Comparison of ENCODE assay signal across 9 mouse cellular contexts in genomic region chr13:68597667-68598066, GRCm38 (mm10). TPM values are rescaled to one million over a fixed set of nuclear protein-coding genes. Genes with fewer than 3 reads are reported as not detected.
DNase-seq lines count a peak whose midpoint lies in the region; ATAC-seq and TF ChIP-seq lines count a peak whose summit lies in the region.
"Had no signal": no experiment of that assay in that cellular context is flagged by ENCODE, and none has a peak within 500 bp of the region (broad histone marks: within the 10 kb centered on the region; RNA-seq: fewer than 3 reads in every experiment).

No protein-coding gene starts in this region.

- TF ChIP-seq CTCF in heart, postnatal 0 days (IDR thresholded peaks at IDR 0.05; ENCODE audit: low read depth), result no peak

- DNase-seq in heart, postnatal 0 days (ENCODE audit: low spot score), result no peak
- DNase-seq in heart, postnatal 25 days (ENCODE audit: low spot score), result no peak
- DNase-seq in kidney, postnatal 14 days, result peak; percentile 19
- no peak for DNase-seq in midbrain, embryonic 14.5 days
- DNase-seq in B cell, adult 2 months, result no peak
- no peak for DNase-seq in adrenal gland, postnatal 25 days
- no peak for DNase-seq in left cerebral cortex, adult 8-10 months (ENCODE audit: low spot score in 2 of 2)

- H3K27ac ChIP-seq in heart, postnatal 0 days (ENCODE audit: low read depth), result no peak overlapping the region
- no peak overlapping the region for H3K27ac ChIP-seq in embryonic facial prominence, embryonic 13.5 days
- no peak overlapping the region for H3K27ac ChIP-seq in midbrain, embryonic 14.5 days (replicated peaks; ENCODE audit: low read depth, low read length)

- H3K4me2 ChIP-seq in heart, postnatal 0 days (ENCODE audit: low read depth, low read length), result no peak overlapping the region
- H3K4me2 ChIP-seq in embryonic facial prominence, embryonic 13.5 days, result peak overlapping the region; percentile 47
- H3K4me2 ChIP-seq in midbrain, embryonic 14.5 days (ENCODE audit: low read length), result peak overlapping the region; percentile 49

- ATAC-seq in heart, postnatal 0 days (ENCODE audit: insufficient read depth, low read depth), result peak; percentile 9; the same call in 1 of the 2 replicates
- no peak for ATAC-seq in embryonic facial prominence, embryonic 13.5 days (ENCODE audit: insufficient number of reproducible peaks, insufficient read depth, low FRiP score, low TSS enrichment, low read depth)
- 0 out of 2 replicates have a peak, but pooled peaks have one; percentile 32 for ATAC-seq in midbrain, embryonic 14.5 days (ENCODE audit: low FRiP score, low TSS enrichment)

- intact Hi-C loops in heart, postnatal 25 days (cut with DNase I), result no loop called here

- no peaks in the 10 kb centered on the region for H3K27me3 ChIP-seq in heart, postnatal 0 days (ENCODE audit: control insufficient read depth, insufficient read depth, low read length)
- peaks cover 9% of the 10 kb centered on the region; the same call in 1 of the 2 replicates for H3K27me3 ChIP-seq in embryonic facial prominence, embryonic 13.5 days
- no peaks in the 10 kb centered on the region for H3K27me3 ChIP-seq in midbrain, embryonic 14.5 days (ENCODE audit: control insufficient read depth, insufficient read depth, low read length)
- H3K27me3 ChIP-seq: CH12.LX had no signal

- no peak overlapping the region for H3K4me3 ChIP-seq in heart, postnatal 0 days (ENCODE audit: low read depth, low read length)
- H3K4me3 ChIP-seq in embryonic facial prominence, embryonic 13.5 days, result peak overlapping the region; percentile 18
- peak overlapping the region; percentile 18 for H3K4me3 ChIP-seq in midbrain, embryonic 14.5 days (replicated peaks; ENCODE audit: low read depth, low read length)

- H3K36me3 ChIP-seq in heart, postnatal 0 days (replicated peaks; ENCODE audit: control insufficient read depth, insufficient read depth, low read length), result peaks cover 7% of the 10 kb centered on the region
- H3K36me3 ChIP-seq in embryonic facial prominence, embryonic 13.5 days, result peaks cover 6% of the 10 kb centered on the region
- 0 out of 2 replicates have a peak, but pooled peaks cover 2% of the 10 kb centered on the region for H3K36me3 ChIP-seq in midbrain, embryonic 14.5 days (ENCODE audit: control insufficient read depth, insufficient read depth, low read length)

- WGBS in heart, postnatal 0 days, result 15% methylated on average over 13 of the region's 13 CpGs
- 14% methylated on average over 13 of the region's 13 CpGs for WGBS in embryonic facial prominence, embryonic 13.5 days
- WGBS in midbrain, embryonic 14.5 days, result 19% methylated on average over 13 of the region's 13 CpGs

- H3K9ac ChIP-seq in heart, postnatal 0 days (replicated peaks; ENCODE audit: low read depth, low read length), result no peak overlapping the region
- H3K9ac ChIP-seq in embryonic facial prominence, embryonic 13.5 days, result 0 out of 2 replicates have a peak overlapping the region, but pooled peaks have one; percentile 21
- H3K9ac ChIP-seq in midbrain, embryonic 14.5 days (replicated peaks; ENCODE audit: low read length), result peak overlapping the region; percentile 39; the same call in 1 of the 2 replicates

- no peaks in the 10 kb centered on the region for H3K9me3 ChIP-seq in heart, postnatal 0 days (replicated peaks; ENCODE audit: control insufficient read depth, low read length)
- H3K9me3 ChIP-seq in embryonic facial prominence, embryonic 13.5 days, result no peaks in the 10 kb centered on the region
- no peaks in the 10 kb centered on the region for H3K9me3 ChIP-seq in midbrain, embryonic 14.5 days (ENCODE audit: control insufficient read depth, low read length)

- no peak for TF ChIP-seq EP300 in heart, postnatal 0 days (IDR thresholded peaks at IDR 0.05; ENCODE audit: low read depth)

- H3K4me1 ChIP-seq in heart, postnatal 0 days (ENCODE audit: control insufficient read depth, insufficient read depth), result no peaks in the 10 kb centered on the region
- H3K4me1 ChIP-seq in embryonic facial prominence, embryonic 13.5 days, result peaks cover 6% of the 10 kb centered on the region
- no peaks in the 10 kb centered on the region for H3K4me1 ChIP-seq in midbrain, embryonic 14.5 days (ENCODE audit: control insufficient read depth, insufficient read depth, low read length)

RNA-seq across cellular contexts. Expression of gene 1700001L19Rik, which starts 0.4 kb away (rescaled TPM):
- total RNA-seq in heart, postnatal 0 days (2014; rRNA removed; ENCODE audit: low replicate concordance), result not detected in 2 replicates
- polyA plus RNA-seq in heart, postnatal 0 days (2015; fragmentation: Nextera tagmentation; extraction: Ambion mirVana), result 0.22 and 0.29 TPM in 2 replicates
- total RNA-seq in heart, postnatal 25 days (2021), result not detected
- 0.37 and 0.62 TPM in 2 replicates for polyA plus RNA-seq in embryonic facial prominence, embryonic 13.5 days (2015; fragmentation: Nextera tagmentation; extraction: Ambion mirVana)
- polyA plus RNA-seq in midbrain, embryonic 14.5 days (2014; fragmentation: Nextera tagmentation; extraction: Ambion mirVana), result 4.6 and 9.5 TPM in 2 replicates
- total RNA-seq in adrenal gland, postnatal 25 days (2021), result 0.43 TPM in 1 of 2 replicates, not detected in the other
- 10 to 100 TPM; 17.2 to 22.3 (median 20.5) TPM for total RNA-seq in left cerebral cortex, adult 8-10 months (2022)
- total RNA-seq: CH12.LX had no signal

RNA-seq across cellular contexts. Expression of gene Fastkd3, which starts 15.6 kb away (rescaled TPM):
- total RNA-seq in heart, postnatal 0 days (2014; rRNA removed; ENCODE audit: low replicate concordance), result 2.4 and 4.1 TPM in 2 replicates
- polyA plus RNA-seq in heart, postnatal 0 days (2015; fragmentation: Nextera tagmentation; extraction: Ambion mirVana), result 11.5 and 11.8 TPM in 2 replicates
- total RNA-seq in heart, postnatal 25 days (2021), result 10 to 100 TPM in 1 of 2 experiments, 1 to 10 TPM in 1; 9.2 to 10.2 TPM
- 37.3 and 37.4 TPM in 2 replicates for polyA plus RNA-seq in embryonic facial prominence, embryonic 13.5 days (2015; fragmentation: Nextera tagmentation; extraction: Ambion mirVana)
- 25.0 and 27.3 TPM in 2 replicates for polyA plus RNA-seq in midbrain, embryonic 14.5 days (2014; fragmentation: Nextera tagmentation; extraction: Ambion mirVana)
- total RNA-seq in adrenal gland, postnatal 25 days (2021), result 16.0 and 16.8 TPM in 2 replicates
- total RNA-seq in left cerebral cortex, adult 8-10 months (2022), result 10 to 100 TPM; 13.7 to 21.5 (median 16.1) TPM

RNA-seq across cellular contexts. Expression of gene Mtrr, which starts 15.7 kb away (rescaled TPM):
- 17.1 and 22.3 TPM in 2 replicates for total RNA-seq in heart, postnatal 0 days (2014; rRNA removed; ENCODE audit: low replicate concordance)
- 12.3 and 12.6 TPM in 2 replicates for polyA plus RNA-seq in heart, postnatal 0 days (2015; fragmentation: Nextera tagmentation; extraction: Ambion mirVana)
- 10 to 100 TPM; 17.2 to 17.9 TPM for total RNA-seq in heart, postnatal 25 days (2021)
- 17.8 and 18.8 TPM in 2 replicates for polyA plus RNA-seq in embryonic facial prominence, embryonic 13.5 days (2015; fragmentation: Nextera tagmentation; extraction: Ambion mirVana)
- polyA plus RNA-seq in midbrain, embryonic 14.5 days (2014; fragmentation: Nextera tagmentation; extraction: Ambion mirVana), result 10.2 and 13.5 TPM in 2 replicates
- total RNA-seq in adrenal gland, postnatal 25 days (2021), result 17.4 and 23.8 TPM in 2 replicates
- total RNA-seq in left cerebral cortex, adult 8-10 months (2022), result 10 to 100 TPM; 13.2 to 19.0 (median 15.5) TPM

Comparison
In these comparisons a context has a peak if more than half of its experiments do, and no peak if none do; other contexts are left out.
1. RNA of gene 1700001L19Rik, which starts 0.4 kb away (total RNA-seq): 17.2 to 22.3 TPM in left cerebral cortex, adult 8-10 months; 0.43 TPM in adrenal gland, postnatal 25 days, not detected in heart, postnatal 0 days and not detected in heart, postnatal 25 days; every median in the first group is over 10 times any median in the second.